Mouse (Mus musculus): ENCODE measurements at regions not wholly inside any gene's neighbourhood (a gene's known extent, or its start where the extent isn't known, plus 50 kb on each side); places are given as distances from the start of the nearest gene placed in this dataset.

DNA sequence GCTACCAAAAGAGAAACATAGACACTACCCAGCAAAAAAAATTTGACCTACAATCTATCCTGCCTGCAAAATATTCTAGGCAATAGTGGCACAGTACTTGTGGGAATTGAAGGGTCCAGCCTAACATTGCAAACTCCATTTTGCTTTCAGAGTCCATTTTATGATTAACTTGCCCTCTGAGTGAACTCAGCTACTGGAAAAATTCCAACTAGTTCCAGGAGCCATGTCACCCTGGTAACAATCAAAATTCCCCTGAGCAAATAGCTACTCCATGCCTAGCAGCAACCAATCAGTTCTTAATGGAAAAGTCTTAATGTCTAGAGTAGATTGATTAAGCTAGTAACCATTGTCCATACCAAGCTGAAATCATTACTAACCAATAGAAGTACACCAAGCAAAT is 104.3 kb upstream of the Ankrd50 start:
- intact Hi-C loops (cut with DNase I) = no loop called here
- no peak for DNase-seq

DNA sequence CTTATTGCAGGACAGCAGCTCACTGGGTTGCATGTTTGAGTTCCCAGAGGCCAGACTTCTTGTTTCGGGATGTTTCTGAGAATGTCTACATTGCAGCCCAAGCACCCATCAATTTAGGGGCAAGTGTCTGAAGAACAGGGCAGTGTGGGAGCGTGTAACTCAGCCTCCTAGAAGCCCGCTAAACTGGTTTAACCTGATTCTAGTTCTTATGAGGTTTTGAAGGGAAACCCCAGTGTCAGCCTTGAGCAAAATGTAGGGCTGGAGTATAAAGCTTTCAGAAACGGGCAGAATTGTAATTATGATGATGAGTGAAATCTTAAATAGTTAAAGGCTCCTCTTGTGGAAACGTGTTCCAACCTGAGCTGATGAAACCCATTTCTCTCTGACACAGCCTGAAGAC is 100.9 kb upstream of the Ankrd50 start:
- intact Hi-C loops (cut with DNase I) = no loop called here
- DNase-seq = no peak

DNA sequence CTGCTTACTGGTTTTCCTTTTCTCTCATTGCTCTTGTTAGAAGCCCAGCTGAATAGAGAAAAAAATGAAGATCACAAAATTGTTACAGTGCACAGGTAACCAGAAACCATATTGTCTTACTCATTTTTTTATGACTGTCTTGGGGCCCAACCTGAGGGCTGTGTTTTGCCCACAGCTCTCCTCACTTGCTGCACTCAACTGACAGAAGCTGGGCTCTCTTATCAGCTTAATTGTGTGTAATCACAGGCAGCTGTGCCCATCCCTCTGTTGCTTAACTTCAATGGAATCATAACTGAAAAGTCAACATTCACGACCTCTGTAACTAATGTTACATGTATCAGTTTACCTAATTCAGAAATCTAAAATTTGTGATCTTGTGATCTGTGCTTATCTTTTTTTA is 95.1 kb upstream of the Ankrd50 start:
- no peak for DNase-seq
- intact Hi-C loops (cut with DNase I) = no loop called here

DNA sequence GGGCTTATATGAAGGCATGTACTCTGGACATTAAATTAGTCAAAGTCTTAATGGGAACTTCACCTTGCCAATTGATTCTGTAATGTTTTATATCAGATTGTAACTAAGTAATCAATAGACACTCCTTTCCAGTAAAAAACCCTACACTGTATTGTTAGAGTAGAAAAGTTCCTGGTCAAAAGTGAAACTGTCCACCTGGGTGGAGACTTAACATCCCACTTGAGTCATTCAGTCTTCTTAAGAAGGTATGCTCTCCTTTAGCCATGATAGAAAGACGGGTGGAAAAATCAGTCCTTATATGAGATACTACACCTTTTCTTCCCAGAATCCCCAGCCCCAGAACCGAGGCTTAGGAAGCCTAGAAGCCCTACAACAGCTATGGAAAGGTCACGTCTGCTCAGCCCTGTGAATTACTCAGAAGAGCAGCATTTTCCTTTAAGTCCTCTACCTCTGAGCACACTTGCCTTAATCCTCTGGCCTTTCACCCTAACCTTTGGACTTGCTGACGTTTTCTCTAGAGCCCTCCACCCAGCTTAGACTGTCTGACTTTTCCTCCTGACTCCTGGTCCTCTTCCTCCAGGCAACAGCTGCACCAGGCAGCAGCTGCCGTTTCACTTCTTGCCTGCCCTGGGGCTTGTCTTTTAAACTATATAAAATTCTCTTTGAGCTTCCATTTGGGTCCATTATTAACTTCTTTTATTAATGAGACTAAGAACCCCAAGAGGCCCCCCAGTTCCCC is 93.4 kb upstream of the Ankrd50 start:
- intact Hi-C loops (cut with DNase I) = no loop called here
- DNase-seq = no peak

DNA sequence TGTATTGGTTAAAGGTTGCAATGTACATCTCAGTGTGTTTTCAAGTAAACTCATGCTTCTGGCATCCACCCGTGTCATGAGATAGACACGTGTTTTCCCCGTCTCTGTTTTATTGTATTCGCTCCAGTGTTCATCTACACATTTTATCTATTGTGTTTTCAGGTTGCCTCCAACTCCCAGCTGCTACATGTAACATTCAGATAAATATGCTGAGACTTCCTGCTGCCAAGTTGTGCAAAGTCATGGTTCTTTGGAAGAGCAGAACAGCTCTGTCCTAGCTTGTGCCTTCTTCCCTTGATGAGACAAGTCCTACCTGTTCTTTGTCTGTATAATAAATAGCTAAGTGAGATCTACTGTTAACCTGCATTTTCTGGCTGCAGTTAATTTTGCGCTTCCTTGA is 89.0 kb upstream of the Ankrd50 start:
- intact Hi-C loops (cut with DNase I) = no loop called here
- DNase-seq = no peak

DNA sequence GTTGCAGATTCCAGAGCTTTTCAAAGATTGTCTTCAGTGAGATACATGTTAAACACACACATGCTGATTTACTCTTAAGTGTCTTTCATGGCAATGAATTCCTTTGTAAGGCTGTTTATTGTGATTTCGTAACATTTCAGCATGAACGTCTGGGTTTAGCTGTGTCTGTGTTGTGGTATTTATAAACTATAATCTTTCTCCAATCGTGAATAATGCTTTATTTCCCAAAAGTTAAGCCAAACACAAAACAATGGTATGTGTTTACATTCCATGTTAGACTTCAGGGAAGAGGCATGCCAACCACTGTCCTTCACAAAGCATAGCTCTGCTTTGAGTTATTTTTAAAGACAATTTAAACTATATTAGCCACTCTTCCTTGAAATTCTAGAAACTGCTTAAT is 87.5 kb upstream of the Ankrd50 start:
- intact Hi-C loops (cut with DNase I) = no loop called here
- DNase-seq = no peak

DNA sequence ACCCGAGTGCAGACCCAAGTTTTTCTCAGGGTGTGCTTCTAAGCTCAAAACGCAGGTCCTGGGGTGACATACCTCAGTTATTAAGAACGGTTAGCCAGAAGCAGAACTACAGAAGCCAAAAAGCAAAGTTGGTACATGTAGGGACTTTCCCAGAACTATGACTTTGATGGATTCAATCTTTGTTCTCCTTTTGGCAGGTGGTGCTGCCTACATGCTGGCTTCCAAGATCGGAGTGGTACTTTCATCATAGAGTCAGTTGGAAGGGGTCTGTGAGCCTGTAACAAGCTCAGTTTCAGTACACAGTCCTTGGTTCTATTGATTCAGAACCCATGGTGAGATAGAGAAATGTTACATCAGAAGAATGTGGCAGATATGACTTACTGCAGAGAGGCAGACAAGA is 86.6 kb upstream of the Ankrd50 start:
- intact Hi-C loops (cut with DNase I) = no loop called here

DNA sequence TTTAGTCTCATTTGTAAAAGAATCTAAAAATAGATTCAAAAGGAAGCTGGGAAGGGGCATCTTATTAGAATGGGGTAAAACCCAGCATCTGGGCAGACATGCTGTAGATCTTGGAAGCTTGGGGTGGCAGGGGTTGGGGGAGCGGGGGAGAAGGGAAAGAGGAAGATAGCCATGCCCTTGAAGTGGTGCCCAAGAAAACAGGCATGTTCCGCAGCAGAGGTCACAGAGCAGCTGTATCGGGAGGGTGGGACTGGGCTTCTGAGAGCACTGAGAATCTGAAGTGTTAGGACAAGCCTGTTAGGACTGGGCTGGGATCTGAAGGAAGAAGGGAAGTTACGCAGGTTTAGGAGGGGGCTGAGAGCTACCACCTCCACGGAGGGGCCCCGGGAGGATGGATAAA is 84.4 kb upstream of the Ankrd50 start:
- intact Hi-C loops (cut with DNase I) = no loop called here
- no peak for DNase-seq

More for the DNA sequence above, 86.6 kb upstream of the Ankrd50 start:
- DNase-seq = no peak

DNA sequence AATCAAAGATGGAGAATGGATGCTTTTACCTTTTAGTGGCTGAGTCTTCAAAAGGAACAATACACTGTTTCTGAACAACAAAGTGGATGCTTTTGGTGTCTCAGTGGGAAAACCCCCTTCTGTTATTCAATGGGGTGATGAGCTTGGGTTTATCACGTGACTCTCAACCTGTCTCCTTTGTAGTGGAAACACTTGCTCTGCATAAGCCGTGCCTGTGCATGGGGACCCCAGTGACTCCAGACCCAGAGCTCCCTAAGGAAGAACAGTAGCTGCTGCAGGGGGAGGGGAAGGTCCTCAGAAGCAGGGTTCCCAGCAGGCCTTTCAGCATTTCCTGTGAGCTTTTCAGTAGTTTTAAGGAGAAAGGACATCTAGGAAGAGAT is 83.9 kb upstream of the Ankrd50 start:
- intact Hi-C loops (cut with DNase I) = no loop called here
- no peak for DNase-seq

DNA sequence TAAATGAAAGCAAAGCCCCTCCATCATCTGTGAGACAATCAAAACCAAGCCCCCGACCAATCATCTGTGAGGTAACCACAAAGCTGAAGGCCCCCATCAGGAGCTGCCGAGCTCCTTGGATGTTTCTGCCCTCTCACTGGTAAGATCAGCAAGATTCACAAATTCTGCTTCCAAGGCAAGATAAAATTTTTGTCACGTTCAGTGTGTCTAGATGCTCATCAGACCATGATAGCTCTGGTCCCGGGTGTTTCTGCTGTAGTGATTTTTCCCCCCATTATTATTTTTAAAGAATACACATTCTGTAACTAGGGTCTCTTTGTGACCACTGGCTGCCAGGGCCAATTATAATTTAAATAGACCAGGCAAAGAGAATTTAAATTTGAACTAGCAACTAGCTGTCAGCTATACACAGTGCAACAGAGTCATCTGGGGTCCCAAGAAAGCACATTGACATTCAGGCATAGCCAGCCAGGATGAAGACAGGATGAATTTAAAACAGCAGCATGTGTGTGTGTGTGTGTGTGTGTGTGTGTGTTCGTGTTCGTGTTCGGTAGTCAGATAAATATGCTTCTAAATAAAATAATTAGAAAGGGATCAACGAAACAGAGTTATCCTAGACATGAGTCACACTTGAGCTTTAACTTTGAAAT is 83.4 kb upstream of the Ankrd50 start:
- no peak for DNase-seq
- intact Hi-C loops (cut with DNase I) = no loop called here

DNA sequence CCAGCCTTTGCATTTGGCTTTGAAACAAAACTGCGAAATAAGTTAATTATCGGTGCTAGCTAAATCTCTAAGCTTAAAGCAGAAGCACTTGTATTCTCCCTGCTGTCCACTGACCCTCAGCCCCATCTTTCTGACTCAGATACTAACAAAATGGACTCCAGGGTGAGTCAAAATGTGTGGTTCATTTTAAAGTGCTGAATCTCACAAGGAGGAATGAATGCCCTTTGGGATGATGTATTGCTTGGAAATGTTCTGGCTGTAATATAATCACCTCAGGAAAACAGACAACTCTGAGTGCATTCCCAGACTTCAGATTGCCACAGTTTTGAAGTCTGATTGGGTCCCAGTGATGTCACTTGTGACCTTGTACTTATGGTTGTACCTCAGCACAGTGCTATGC is 81.9 kb upstream of the Ankrd50 start:
- no peak for DNase-seq
- intact Hi-C loops (cut with DNase I) = no loop called here

DNA sequence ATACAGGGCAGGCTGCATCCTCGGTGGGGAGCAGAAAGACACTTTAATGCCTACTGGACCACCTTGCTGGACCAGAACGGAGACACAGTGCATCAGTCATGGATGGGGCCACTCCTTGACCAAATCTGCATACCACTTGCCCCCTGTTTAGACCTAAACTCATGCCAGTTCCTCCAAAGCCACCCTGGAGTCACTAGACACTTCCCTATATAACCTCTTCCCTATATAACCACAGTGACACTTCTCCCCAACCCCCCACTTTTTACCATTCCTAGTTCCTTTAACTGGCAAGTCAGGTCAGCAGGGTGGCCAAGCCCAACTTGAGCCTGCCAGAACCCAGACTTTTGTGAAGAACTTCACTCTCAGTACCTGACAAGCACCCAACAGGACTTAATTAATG is 80.2 kb upstream of the Ankrd50 start:
- no peak for DNase-seq
- intact Hi-C loops (cut with DNase I) = no loop called here

DNA sequence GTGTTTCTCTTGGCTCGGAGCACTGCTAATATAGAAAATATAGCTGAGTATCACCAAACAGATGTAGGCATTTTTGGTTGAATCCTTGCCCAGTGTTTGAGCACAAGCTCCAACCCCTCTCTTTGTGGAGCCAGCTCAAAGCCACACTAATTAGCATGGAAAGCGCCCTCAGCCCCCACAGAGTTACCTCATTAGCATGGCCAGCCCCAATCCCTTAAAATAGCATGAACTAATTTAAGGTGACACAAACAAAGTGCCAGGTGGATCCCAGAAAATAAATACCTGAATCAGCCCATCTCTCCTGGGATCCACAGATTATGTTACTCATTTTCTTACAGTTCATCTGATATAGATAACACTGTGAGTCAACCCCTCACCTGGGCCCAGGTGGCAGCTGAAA is 79.7 kb upstream of the Ankrd50 start:
- intact Hi-C loops (cut with DNase I) = no loop called here
- no peak for DNase-seq

DNA sequence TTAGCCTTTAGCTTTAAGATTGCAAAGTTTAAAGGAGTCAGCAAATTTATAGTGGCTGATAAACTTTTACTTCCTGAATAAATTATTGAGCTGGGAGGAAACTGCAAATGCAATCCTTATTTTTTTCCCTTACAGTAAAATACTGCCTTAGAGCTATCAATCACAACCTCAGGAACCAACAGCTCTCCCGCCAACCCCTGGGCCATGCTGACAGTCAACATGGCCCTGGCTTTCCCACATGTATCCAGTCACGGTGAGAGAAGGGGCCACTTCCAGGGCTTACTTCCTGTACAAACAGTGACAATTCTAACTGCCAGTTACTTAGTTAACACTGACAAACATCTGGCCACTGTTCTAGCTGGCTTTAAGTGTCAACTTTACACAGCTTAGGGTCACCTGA is 76.5 kb upstream of the Ankrd50 start:
- no peak for DNase-seq
- intact Hi-C loops (cut with DNase I) = no loop called here

DNA sequence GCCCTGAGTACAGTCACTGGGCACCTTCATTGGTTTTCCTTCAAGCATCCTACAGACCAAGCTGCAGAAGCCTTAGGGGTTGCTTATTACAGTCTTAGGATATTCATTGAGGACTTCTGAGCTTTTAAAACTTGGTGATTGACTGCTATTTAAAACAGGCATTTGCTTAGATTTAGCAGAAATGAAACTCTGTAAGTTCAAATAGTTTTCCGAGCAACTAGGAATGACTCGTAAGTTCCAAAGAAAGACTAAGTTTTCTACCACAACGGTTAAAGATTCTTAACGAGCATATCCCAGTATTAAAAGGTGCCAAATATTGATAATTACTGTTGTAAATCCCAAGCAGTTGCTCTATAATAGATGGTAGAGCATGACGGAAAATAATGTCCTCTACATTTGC is 71.3 kb upstream of the Ankrd50 start:
- DNase-seq = no peak
- intact Hi-C loops (cut with DNase I) = no loop called here

DNA sequence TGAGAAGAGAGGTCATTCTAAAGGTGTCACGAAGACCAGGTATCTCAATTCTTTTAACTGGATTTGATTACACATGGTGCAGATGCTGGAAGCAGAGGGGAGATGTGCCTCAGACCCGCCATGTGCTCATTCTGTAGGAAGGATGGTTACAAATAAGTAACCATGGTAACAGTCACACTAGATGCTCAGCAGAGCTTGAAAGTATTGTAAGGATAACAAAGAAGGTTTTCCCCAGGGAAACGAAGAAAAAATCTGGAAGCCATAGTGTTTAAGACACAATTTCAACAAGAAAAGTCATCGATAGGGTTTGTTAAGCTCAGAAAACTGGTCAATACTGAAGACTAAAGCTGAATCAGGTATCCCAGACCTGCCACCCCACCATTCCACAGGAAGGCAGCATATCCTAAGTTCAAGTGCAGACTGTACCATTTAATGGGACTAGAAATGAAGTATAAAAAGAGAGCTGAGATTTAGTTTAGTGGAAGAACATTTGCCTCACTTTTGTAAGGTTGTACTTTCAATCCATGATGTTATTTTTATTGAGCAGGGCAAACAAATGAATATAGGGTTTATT is 68.9 kb upstream of the Ankrd50 start:
- intact Hi-C loops (cut with DNase I) = no loop called here
- DNase-seq = no peak

DNA sequence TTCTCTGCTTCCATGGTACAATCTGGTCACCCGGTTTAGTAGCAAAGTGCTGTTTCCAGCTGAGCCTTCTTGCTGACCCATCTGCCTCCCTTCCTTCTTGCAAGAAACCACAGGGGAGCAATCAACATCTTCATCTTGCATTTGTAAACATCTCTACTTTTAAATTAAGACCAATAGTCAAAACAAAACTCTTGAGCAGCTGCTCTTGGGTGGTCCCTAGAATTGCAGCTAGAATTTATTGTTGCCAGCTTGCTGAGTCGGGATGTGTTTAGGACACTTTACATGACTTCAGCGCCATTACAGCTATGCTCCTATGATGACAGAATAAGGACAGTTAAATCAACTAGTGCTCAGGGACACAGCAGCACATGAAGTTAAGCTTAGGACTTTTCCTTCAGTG is 62.4 kb upstream of the Ankrd50 start:
- no peak for DNase-seq
- intact Hi-C loops (cut with DNase I) = no loop called here

DNA sequence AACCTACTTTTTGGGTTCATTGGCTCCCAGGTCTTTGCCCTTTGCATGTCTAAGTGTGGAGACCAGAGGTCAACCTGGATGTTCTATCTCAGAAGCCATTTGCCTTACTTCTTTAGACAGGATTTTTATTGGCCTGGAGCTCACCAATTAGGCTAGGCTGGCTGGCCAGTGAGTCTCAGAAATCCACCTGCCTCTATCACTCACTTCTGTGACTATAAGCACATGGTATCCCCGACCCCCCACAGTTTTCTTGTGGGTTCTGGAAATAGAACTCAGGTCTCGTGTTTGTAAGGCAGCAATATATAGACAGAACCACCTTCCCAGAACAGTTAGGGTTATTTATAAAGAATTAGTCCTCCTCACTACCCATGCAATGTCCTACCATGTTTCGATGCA is 60.9 kb upstream of the Ankrd50 start:
- intact Hi-C loops (cut with DNase I) = no loop called here
- no peak for DNase-seq

DNA sequence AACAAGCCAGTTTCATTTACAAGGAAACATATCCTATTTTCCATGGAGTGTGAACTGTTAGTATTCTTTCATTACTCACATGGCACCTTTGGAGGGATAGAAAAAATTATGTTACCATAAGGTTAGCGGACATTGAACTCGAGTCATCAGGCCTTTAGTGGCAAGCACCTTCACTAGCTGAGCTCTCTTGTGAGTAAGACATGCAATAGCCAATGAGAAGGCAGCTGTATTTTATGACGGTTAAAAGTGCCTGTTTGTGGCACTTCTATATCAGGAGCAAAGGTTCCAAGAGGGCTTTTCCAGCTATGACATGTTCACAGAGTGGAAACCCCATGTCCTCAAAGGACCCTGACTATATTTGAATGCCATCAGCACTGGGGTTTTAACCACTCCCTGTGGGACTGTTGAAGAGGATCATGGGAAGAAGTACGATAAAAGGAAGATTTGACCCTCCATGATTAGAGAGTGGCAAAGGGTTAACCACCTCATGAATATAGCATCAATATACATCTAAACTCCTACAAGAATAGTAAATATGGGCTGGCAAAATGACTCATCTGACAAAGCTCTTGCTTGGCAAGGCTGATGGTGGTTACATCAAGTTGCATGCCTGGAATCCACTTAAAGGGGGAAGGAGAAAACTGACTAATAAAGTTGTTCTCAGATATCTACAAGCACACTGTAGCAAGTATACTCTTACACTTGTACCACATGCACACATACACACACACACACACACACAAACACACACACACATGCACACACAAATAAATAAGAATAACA is 60.3 kb upstream of the Ankrd50 start:
- intact Hi-C loops (cut with DNase I) = no loop called here
- DNase-seq = no peak

DNA sequence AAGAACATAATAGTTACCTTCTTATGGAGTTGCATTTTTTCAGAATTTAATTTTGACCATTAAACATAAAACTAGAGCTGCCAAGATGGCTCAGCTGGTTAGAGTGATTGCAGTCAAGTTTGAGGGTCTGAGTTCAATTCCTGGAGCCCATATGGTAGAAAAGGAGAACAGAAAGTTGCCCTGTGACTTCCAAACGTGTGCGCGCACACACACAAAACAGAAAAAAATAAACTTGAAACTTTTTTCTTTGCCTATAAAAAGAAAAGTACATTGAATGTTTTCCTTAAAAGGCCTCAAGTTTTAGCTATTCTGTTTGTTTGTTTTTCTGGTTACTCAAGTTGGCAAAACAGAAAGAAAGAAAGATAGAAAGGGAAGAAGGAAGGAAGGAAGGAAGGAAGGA is 59.2 kb upstream of the Ankrd50 start:
- intact Hi-C loops (cut with DNase I) = no loop called here
- no peak for DNase-seq

DNA sequence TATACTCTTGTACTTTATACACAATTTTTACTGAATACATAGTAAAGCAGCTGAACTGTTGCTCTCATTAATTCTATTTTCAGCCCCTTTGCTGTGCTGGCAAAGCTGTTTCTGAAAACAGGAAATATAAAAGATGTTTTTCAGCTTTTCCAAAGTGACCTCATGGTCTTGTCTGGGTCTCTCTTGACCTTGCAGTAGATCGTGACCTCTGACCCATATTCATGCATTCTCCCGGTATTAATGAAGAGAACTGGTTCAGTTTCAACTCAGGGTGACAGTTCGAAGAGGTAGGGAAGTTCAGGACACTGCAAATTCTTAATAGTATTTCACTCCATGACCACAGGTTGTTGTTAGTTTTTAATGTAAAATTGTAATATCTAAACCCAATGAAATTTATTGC is 56.7 kb upstream of the Ankrd50 start:
- no peak for DNase-seq
- intact Hi-C loops (cut with DNase I) = no loop called here

DNA sequence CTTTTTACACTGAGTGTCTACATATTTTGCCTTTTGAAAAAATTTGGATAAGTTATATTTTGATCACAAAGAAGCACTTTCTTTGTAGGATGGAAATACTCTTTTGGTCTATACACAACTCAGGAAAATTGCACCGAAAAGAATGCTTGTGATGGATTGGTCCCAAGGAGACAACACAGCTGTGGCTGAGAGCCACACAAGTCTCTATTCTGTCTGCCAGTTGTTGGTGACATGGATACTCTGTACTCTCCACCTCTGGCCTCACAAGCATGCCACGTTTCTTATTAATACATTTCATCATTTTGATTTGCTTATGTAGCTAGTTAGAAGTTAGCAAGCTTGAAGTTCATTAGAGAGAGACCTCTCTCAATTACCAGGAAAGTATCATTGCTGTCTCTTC is 53.7 kb upstream of the Ankrd50 start:
- intact Hi-C loops (cut with DNase I) = no loop called here
- no peak for DNase-seq
